Mouse (Mus musculus): ENCODE data around the gene Ttc27. TPM values are rescaled to one million over a fixed set of nuclear protein-coding genes. Genes with fewer than 3 reads are reported as not detected.

Ttc27 gene
- polyA plus RNA-seq, 2 experiments, result 8.3 to 13.5 TPM

GRCm38 (mm10) chr17:74870177-74871160, 152.9 kb downstream of the Ttc27 start:
- no peak for DNase-seq (ENCODE audit: low read depth in 3 of 3, low spot score in 3 of 3)
- no peak for ATAC-seq (ENCODE audit: insufficient read depth)
- WGBS (ENCODE audit: insufficient replicate concordance), result 58% methylated on average over 14 of the region's 14 CpGs
- Histone ChIP-seq H3K27me3 (ENCODE audit: control insufficient read depth, insufficient read depth, low read length) (no peaks in the 10 kb centered on the region), H3K4me3 (ENCODE audit: insufficient read depth in 1 of 2, low read depth in 2 of 2, low read length in 2 of 2) (no peak overlapping the region), H3K9ac (replicated peaks) (no peak overlapping the region), H3K4me2 (ENCODE audit: low read depth) (no peak overlapping the region), H3K9me3 (ENCODE audit: control insufficient read depth, low read length) (no peaks in the 10 kb centered on the region), H3K36me3 (replicated peaks; ENCODE audit: control insufficient read depth, insufficient read depth, low read depth) (no peaks in the 10 kb centered on the region), H3K27ac (no peak overlapping the region), H3K4me1 (replicated peaks; ENCODE audit: control insufficient read depth in 2 of 2, insufficient read depth in 2 of 2, low read length in 1 of 2) (peaks cover 23 to 64% of the 10 kb centered on the region in 2 experiments)
- TF ChIP-seq EP300 (IDR thresholded peaks at IDR 0.05; ENCODE audit: low read depth) (no peak), CTCF (IDR thresholded peaks at IDR 0.05; ENCODE audit: low read depth) (no peak)

- ATAC-seq (ENCODE audit: insufficient read depth) (peak; percentile 74), DNase-seq (ENCODE audit: low read depth in 3 of 3, low spot score in 3 of 3) (peak; percentile 36 to 55 (median 41))
- Histone ChIP-seq H3K4me1 (replicated peaks; ENCODE audit: control insufficient read depth in 2 of 2, insufficient read depth in 2 of 2, low read length in 1 of 2) (peaks cover 16 to 51% of the 10 kb centered on the region in 2 experiments), H3K9ac (replicated peaks) (no peak overlapping the region), H3K36me3 (replicated peaks; ENCODE audit: control insufficient read depth, insufficient read depth, low read depth) (no peaks in the 10 kb centered on the region), H3K27me3 (ENCODE audit: control insufficient read depth, insufficient read depth, low read length) (no peaks in the 10 kb centered on the region), H3K27ac (no peak overlapping the region; the same call in 1 of the 2 replicates), H3K9me3 (ENCODE audit: control insufficient read depth, low read length) (no peaks in the 10 kb centered on the region), H3K4me3 (ENCODE audit: insufficient read depth in 1 of 2, low read depth in 2 of 2, low read length in 2 of 2) (no peak overlapping the region), H3K4me2 (ENCODE audit: low read depth) (peak overlapping the region; percentile 43)
- 15% methylated on average over 9 of the region's 9 CpGs for whole genome bisulfite sequencing (ENCODE audit: insufficient replicate concordance)
- TF ChIP-seq EP300 (IDR thresholded peaks at IDR 0.05; ENCODE audit: low read depth) (peak; percentile 86), CTCF (IDR thresholded peaks at IDR 0.05; ENCODE audit: low read depth) (no peak)
These were observed 155.0 kb downstream of the Ttc27 start for GRCm38 (mm10) chr17:74872567-74872966.

GRCm38 (mm10) chr17:74873756-74874155, 156.2 kb downstream of the Ttc27 start:
- TF ChIP-seq EP300 (IDR thresholded peaks at IDR 0.05; ENCODE audit: low read depth) (no peak), CTCF (IDR thresholded peaks at IDR 0.05; ENCODE audit: low read depth) (no peak)

GRCm38 (mm10) chr17:74875740-74876139, 158.2 kb downstream of the Ttc27 start:
- Histone ChIP-seq H3K27ac (no peak overlapping the region), H3K4me2 (ENCODE audit: low read depth) (no peak overlapping the region), H3K4me1 (replicated peaks; ENCODE audit: control insufficient read depth in 2 of 2, insufficient read depth in 2 of 2, low read length in 1 of 2) (peaks cover 0 to 28% of the 10 kb centered on the region in 2 experiments), H3K4me3 (ENCODE audit: insufficient read depth in 1 of 2, low read depth in 2 of 2, low read length in 2 of 2) (no peak overlapping the region), H3K27me3 (ENCODE audit: control insufficient read depth, insufficient read depth, low read length) (no peaks in the 10 kb centered on the region), H3K36me3 (replicated peaks; ENCODE audit: control insufficient read depth, insufficient read depth, low read depth) (no peaks in the 10 kb centered on the region), H3K9ac (replicated peaks) (no peak overlapping the region), H3K9me3 (ENCODE audit: control insufficient read depth, low read length) (no peaks in the 10 kb centered on the region)
- 71% methylated on average over 5 of the region's 5 CpGs for WGBS (ENCODE audit: insufficient replicate concordance)
- ATAC-seq (ENCODE audit: insufficient read depth) (no peak), DNase-seq (ENCODE audit: low read depth in 3 of 3, low spot score in 3 of 3) (no peak)
- TF ChIP-seq CTCF (IDR thresholded peaks at IDR 0.05; ENCODE audit: low read depth), result no peak
- no peak for TF ChIP-seq EP300 (IDR thresholded peaks at IDR 0.05; ENCODE audit: low read depth)

More at GRCm38 (mm10) chr17:74873756-74874155, 156.2 kb downstream of the Ttc27 start:
- no peak for DNase-seq (ENCODE audit: low read depth in 3 of 3, low spot score in 3 of 3)
- Histone ChIP-seq H3K36me3 (replicated peaks; ENCODE audit: control insufficient read depth, insufficient read depth, low read depth) (no peaks in the 10 kb centered on the region), H3K9me3 (ENCODE audit: control insufficient read depth, low read length) (no peaks in the 10 kb centered on the region), H3K4me2 (ENCODE audit: low read depth) (no peak overlapping the region), H3K4me1 (replicated peaks; ENCODE audit: control insufficient read depth in 2 of 2, insufficient read depth in 2 of 2, low read length in 1 of 2) (peaks cover 7 to 39% of the 10 kb centered on the region in 2 experiments), H3K4me3 (ENCODE audit: insufficient read depth in 1 of 2, low read depth in 2 of 2, low read length in 2 of 2) (no peak overlapping the region), H3K9ac (replicated peaks) (no peak overlapping the region), H3K27ac (no peak overlapping the region), H3K27me3 (ENCODE audit: control insufficient read depth, insufficient read depth, low read length) (no peaks in the 10 kb centered on the region)
- ATAC-seq (ENCODE audit: insufficient read depth), result no peak
- WGBS (ENCODE audit: insufficient replicate concordance), result 84% methylated on average over 1 of the region's 1 CpGs

GRCm38 (mm10) chr17:74876954-74877353, 159.4 kb downstream of the Ttc27 start:
- H3K4me1 ChIP-seq (replicated peaks; ENCODE audit: control insufficient read depth in 2 of 2, insufficient read depth in 2 of 2, low read length in 1 of 2), result peaks cover 0 to 22% of the 10 kb centered on the region in 2 experiments; a peak in 3 of 4 replicates
- H3K36me3 ChIP-seq (replicated peaks; ENCODE audit: control insufficient read depth, insufficient read depth, low read depth), result no peaks in the 10 kb centered on the region
- 75% methylated on average over 10 of the region's 10 CpGs for WGBS (ENCODE audit: insufficient replicate concordance)
- TF ChIP-seq CTCF (IDR thresholded peaks at IDR 0.05; ENCODE audit: low read depth) (no peak), EP300 (IDR thresholded peaks at IDR 0.05; ENCODE audit: low read depth) (no peak)
- no peaks in the 10 kb centered on the region for H3K9me3 ChIP-seq (ENCODE audit: control insufficient read depth, low read length)
- H3K4me3 ChIP-seq (ENCODE audit: insufficient read depth in 1 of 2, low read depth in 2 of 2, low read length in 2 of 2), result no peak overlapping the region
- ATAC-seq (ENCODE audit: insufficient read depth) (no peak), DNase-seq (ENCODE audit: low read depth in 3 of 3, low spot score in 3 of 3) (no peak)
- H3K27me3 ChIP-seq (ENCODE audit: control insufficient read depth, insufficient read depth, low read length), result no peaks in the 10 kb centered on the region
- H3K9ac ChIP-seq (replicated peaks), result no peak overlapping the region
- no peak overlapping the region for H3K4me2 ChIP-seq (ENCODE audit: low read depth)
- H3K27ac ChIP-seq, result no peak overlapping the region

Measured in liver, embryonic 14.5 days (tissue).